Mouse (Mus musculus) thymus, adult 2 months (tissue): Measurements from ENCODE around the gene Tm4sf20.

Experiments used
- CTCF ChIP-seq: fragments of 200-500 bp; IDR thresholded peaks from 2 replicates; pipeline ENCODE4 v1.5.1; 2012; ENCODE audit warnings: mild to moderate bottlenecking, control low read depth, low read length, moderate library complexity, borderline replicate concordance; ENCODE audit not compliant: control insufficient read depth, poor library complexity, insufficient read depth; ENCODE audit errors: extremely low read depth
- POLR2A ChIP-seq: fragments of 200-500 bp; IDR thresholded peaks from 2 replicates; pipeline ENCODE4 v1.6.1; 2012; ENCODE audit warnings: mild to moderate bottlenecking, low read length, control low read depth, moderate library complexity; ENCODE audit not compliant: control insufficient read depth, poor library complexity, insufficient read depth; ENCODE audit errors: extremely low read depth

DNA sequence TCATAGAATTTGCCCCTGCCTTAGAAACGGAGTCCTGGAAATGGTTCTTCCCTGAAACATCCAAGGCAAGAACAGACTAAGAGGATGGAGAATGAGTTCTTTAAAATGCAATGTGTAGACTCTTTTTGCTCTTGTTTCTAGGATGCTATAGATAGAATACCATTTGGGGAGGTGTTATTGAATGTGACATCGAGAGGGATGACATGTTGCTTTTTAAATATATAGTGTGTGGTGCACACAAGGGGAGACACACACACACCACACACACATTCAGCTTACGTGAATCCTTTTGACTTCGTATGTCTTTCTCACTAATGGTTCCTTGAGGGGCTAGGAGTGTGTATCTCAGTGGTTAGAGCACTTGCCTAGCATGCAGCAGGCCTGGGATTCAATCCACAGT lies 7.0 kb upstream of the Tm4sf20 start:
- TF ChIP-seq CTCF, result no peak
- TF ChIP-seq POLR2A, result no peak
